Mouse (Mus musculus): ENCODE measurements around the gene Lmx1a. TPM values are rescaled to one million over a fixed set of nuclear protein-coding genes. Genes with fewer than 3 reads are reported as not detected.

The Lmx1a gene
- polyA plus RNA-seq, 1 experiment: 0.03 TPM

- DNase-seq (ENCODE audit: low spot score): no peak
These were observed 189.3 kb downstream of the Lmx1a start for GRCm38 (mm10) chr1:167878354-167878753.

DNA sequence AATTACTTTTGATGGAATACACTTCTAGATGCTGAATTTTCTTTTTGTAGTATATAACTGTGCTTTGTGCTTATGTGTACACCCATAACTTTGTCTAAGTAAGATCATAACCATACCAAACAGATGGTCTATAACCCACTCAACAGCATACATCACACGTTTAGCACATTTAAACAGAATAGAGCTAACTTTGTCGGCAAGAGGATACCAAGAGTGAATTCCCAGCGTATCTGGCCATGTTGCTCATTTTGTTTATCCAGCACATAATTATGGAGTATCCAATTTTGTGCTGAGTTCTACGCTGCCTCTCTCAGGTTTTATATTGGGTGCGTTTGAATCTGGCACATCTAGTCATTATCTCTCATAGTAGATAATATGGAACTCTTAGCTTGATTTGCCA lies 196.7 kb downstream of the Lmx1a start:
- no peak for DNase-seq (ENCODE audit: low spot score)

GRCm38 (mm10) chr1:167888120-167888519 lies 199.1 kb downstream of the Lmx1a start:
- DNase-seq (ENCODE audit: low spot score): no peak

- DNase-seq (ENCODE audit: low spot score): no peak
These were observed 199.8 kb downstream of the Lmx1a start for GRCm38 (mm10) chr1:167888816-167889215.

DNA sequence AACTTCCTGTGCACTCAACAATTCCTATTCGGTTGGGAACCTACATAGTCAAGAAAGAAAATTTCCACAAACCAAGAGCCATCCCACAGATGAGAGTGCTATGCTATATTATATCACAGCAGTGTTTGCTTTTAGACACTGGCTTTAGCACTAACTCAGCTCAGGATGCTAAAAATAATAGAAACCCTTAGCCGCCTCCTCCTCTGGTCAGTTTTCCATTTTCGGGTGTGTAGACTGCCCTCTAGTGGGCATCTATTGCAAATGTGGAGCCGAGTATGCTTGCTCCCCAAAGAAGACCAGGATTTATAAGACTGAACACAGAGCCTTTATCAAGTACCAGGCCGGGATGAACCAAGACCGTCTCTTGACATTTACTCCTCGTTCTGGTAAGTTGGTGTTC lies 207.2 kb downstream of the Lmx1a start:
- DNase-seq (ENCODE audit: low spot score): no peak

Other genes with a start within 250 kb of the Lmx1a start
- 0.18 TPM in 1 of 2 replicates, not detected in the other for gene Lrrc52, start 222.5 kb upstream of the Lmx1a start, polyA plus RNA-seq (2012; rRNA removed)
- 2.1 and 3.0 TPM in 2 replicates for gene Rxrg, start 90.9 kb upstream of the Lmx1a start, polyA plus RNA-seq (2012; rRNA removed)

Data from urinary bladder, adult 2 months (tissue).